Mouse (Mus musculus): ENCODE data around the gene Tk1.

DNA sequence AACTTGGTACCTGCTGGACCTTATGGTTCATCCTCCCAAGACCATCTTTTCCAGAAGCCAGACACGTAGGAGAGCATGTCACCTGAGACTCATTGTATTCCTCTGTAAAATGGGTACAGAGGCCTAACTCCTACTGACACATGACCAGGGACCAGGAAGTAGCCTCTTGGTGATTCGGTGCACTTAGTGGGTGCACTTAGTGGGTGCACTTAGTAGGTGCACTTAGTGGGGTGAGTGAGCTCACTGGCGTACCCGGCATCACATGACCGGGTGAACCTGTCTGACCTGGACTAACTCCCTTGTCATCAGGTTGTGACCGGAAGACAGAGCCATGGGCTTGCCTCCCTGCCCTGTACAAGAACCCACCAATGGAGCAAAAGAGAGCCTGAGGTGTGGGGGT lies 19.1 kb downstream of the Tk1 start:
- TF ChIP-seq CTCF (IDR thresholded peaks at IDR 0.05; ENCODE audit: borderline replicate concordance, insufficient read depth, low read depth, low read length) = no peak
- no peak for TF ChIP-seq POLR2A (IDR thresholded peaks at IDR 0.05; ENCODE audit: borderline replicate concordance, insufficient read depth, low read length)

Data from cerebellum, adult 2 months (tissue).